Mouse (Mus musculus) intestine, embryonic 14.5 days (tissue): ENCODE data around the gene Fcgr4. TPM values are rescaled to one million over a fixed set of nuclear protein-coding genes. Genes with fewer than 3 reads are reported as not detected.
A peak's percentile ranks its signal among the peaks of the same experiment; 100 is the strongest.
"Not testable (repeated sequence)": the region's sequence is repeated elsewhere in the genome, so short reads cannot be mapped to it uniquely, and the experiment has no call there.

Experiments used
- ATAC-seq: fragments of 200-750 bp; cut with Nextera tagmentation; replicated peaks from 2 replicates; pipeline ENCODE4 v1.8.0; 2017; ENCODE audit warnings: low read depth, moderate number of reproducible peaks, moderate TSS enrichment, moderate library complexity; ENCODE audit not compliant: low FRiP score, low TSS enrichment
- DNase-seq: peaks from one replicate; pipeline ENCODE4 v3.0.0-alpha.2; 2018; ENCODE audit warnings: low spot score
- H3K27ac ChIP-seq: fragments of 300-500 bp; sonication (generic); 2 replicates; pipeline ENCODE4 v1.5.1; 2014; ENCODE audit warnings: low read depth, mild to moderate bottlenecking, control low read depth
- H3K27me3 ChIP-seq: fragments of 300-500 bp; sonication (generic); replicated peaks from 2 replicates; pipeline ENCODE4 v1.6.1; 2014; ENCODE audit warnings: low read length, control low read depth; ENCODE audit not compliant: control insufficient read depth, insufficient read depth
- H3K36me3 ChIP-seq: fragments of 300-500 bp; sonication (generic); 2 replicates; pipeline ENCODE4 v1.6.1; 2014; ENCODE audit warnings: low read length, control low read depth; ENCODE audit not compliant: control insufficient read depth, insufficient read depth
- H3K4me1 ChIP-seq: fragments of 300-500 bp; sonication (generic); replicated peaks from 2 replicates; pipeline ENCODE4 v1.6.1; 2014; ENCODE audit warnings: low read length, control low read depth, mixed read lengths; ENCODE audit not compliant: control insufficient read depth, insufficient read depth
- H3K4me2 ChIP-seq: fragments of 300-500 bp; sonication (generic); 2 replicates; pipeline ENCODE4 v1.6.1; 2014; ENCODE audit warnings: low read length
- H3K4me3 ChIP-seq: fragments of 300-500 bp; sonication (generic); 2 replicates; pipeline ENCODE4 v1.5.1; 2014; ENCODE audit warnings: low read depth, low read length, control low read depth, mixed read lengths
- H3K9ac ChIP-seq: fragments of 300-500 bp; sonication (generic); 2 replicates; pipeline ENCODE4 v1.6.1; 2014; ENCODE audit warnings: mild to moderate bottlenecking, low read length
- H3K9me3 ChIP-seq: fragments of 300-500 bp; sonication (generic); 2 replicates; pipeline ENCODE4 v1.6.1; 2016; ENCODE audit warnings: low read length, control low read depth; ENCODE audit not compliant: control insufficient read depth
- WGBS: fragments of 180-500 bp; shearing (Covaris S2); extraction: QIAGEN DNeasy Blood & Tissue Kit; methylation state at CpG from one replicate; pipeline ENCODE4 v1.1.7; 2014; 5-methylcytosine and 5-hydroxymethylcytosine counted together
- microRNA-seq: library from miRNA; unstranded; fragments of <30 nt; microRNA quantifications from one replicate; pipeline ENCODE4, GENCODE M21; 2016
- polyA plus RNA-seq: library from polyadenylated mRNA; unstranded; fragments of >200 nt; fragmentation: Nextera tagmentation; extraction: Ambion mirVana; gene quantifications from 2 replicates; pipeline ENCODE4 v1.2.1, GENCODE M21; 2014

Fcgr4 gene
- polyA plus RNA-seq, 1 experiment from 2014 or later = 1.1 TPM

DNA sequence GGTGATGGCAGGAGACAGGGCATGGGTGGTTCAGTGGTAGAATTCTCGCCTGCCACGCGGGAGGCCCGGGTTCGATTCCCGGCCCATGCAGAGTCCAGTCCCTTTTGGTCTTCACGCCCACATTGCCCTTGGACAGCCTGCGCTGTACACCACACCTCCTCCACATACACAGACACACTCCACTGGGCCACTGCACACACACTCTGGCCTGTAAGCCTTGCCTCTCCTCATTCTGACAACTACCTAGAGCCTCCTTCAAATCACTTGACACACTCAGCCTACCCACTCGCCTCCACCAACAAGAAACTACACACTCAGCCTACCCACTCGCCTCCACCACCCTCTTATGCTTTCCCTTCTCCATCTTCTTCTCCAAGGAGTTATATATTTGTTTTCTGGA is 55.6 kb downstream of the Fcgr4 start:
- H3K4me2 ChIP-seq, H3K4me3 ChIP-seq, H3K4me1 ChIP-seq, H3K9me3 ChIP-seq, H3K27ac ChIP-seq, H3K36me3 ChIP-seq, H3K9ac ChIP-seq: not testable (repeated sequence)
- DNase-seq (peak; percentile 76), ATAC-seq (peak; percentile 41)
- H3K27me3 ChIP-seq = peaks cover 34% of the 10 kb centered on the region
- WGBS = 21% methylated on average over 4 of the region's 10 CpGs

- not testable (repeated sequence) for H3K9me3 ChIP-seq, H3K27ac ChIP-seq, H3K36me3 ChIP-seq, ATAC-seq, H3K9ac ChIP-seq, H3K4me3 ChIP-seq, H3K4me1 ChIP-seq, DNase-seq, H3K4me2 ChIP-seq
- 53% methylated on average over 2 of the region's 5 CpGs for WGBS
- peaks cover 22% of the 10 kb centered on the region for H3K27me3 ChIP-seq
Observed at GRCm38 (mm10) chr1:171076176-171076575, 57.5 kb downstream of the Fcgr4 start.

GRCm38 (mm10) chr1:171077192-171077591 is 58.5 kb downstream of the Fcgr4 start:
- H3K27ac ChIP-seq, H3K36me3 ChIP-seq, ATAC-seq, H3K9ac ChIP-seq, H3K4me3 ChIP-seq, H3K9me3 ChIP-seq, DNase-seq, H3K4me1 ChIP-seq, H3K4me2 ChIP-seq: not testable (repeated sequence)
- WGBS = 47% methylated on average over 5 of the region's 5 CpGs
- H3K27me3 ChIP-seq = peaks cover 25% of the 10 kb centered on the region

- Histone ChIP-seq H3K27me3 (peaks cover 25% of the 10 kb centered on the region), H3K4me2 (peak overlapping the region; percentile 31)
- H3K4me3 ChIP-seq, H3K9ac ChIP-seq, H3K4me1 ChIP-seq, ATAC-seq, H3K9me3 ChIP-seq, DNase-seq, H3K27ac ChIP-seq, H3K36me3 ChIP-seq: not testable (repeated sequence)
- WGBS = 2% methylated on average over 17 of the region's 27 CpGs
Observed at GRCm38 (mm10) chr1:171077955-171078354, 59.2 kb downstream of the Fcgr4 start.

DNA sequence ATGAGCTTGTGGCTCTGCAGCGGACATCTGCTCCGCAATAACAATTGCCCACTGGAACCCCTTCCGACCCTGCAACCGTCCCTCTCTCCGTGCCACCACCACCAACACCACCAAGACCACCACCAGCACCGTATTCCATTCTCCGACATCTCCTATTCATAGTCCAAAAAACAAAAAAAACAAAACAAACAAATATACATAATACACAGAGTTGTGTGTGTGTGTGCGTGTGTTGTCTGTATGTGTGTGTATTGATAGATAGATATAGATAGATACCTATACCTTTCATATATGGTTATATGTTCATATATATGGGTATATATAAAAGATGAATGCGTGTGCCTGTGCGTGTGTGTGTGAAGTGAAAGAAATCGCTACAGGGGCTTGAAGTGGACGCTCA is 59.7 kb downstream of the Fcgr4 start:
- not testable (repeated sequence) for ATAC-seq, H3K9me3 ChIP-seq, H3K36me3 ChIP-seq, H3K4me1 ChIP-seq, H3K27ac ChIP-seq, H3K9ac ChIP-seq, DNase-seq
- WGBS = 22% methylated on average over 11 of the region's 12 CpGs
- Histone ChIP-seq H3K4me2 (peak overlapping the region; percentile 28), H3K4me3 (peak overlapping the region; percentile 11; the same call in 1 of the 2 replicates), H3K27me3 (peaks cover 25% of the 10 kb centered on the region)

DNA sequence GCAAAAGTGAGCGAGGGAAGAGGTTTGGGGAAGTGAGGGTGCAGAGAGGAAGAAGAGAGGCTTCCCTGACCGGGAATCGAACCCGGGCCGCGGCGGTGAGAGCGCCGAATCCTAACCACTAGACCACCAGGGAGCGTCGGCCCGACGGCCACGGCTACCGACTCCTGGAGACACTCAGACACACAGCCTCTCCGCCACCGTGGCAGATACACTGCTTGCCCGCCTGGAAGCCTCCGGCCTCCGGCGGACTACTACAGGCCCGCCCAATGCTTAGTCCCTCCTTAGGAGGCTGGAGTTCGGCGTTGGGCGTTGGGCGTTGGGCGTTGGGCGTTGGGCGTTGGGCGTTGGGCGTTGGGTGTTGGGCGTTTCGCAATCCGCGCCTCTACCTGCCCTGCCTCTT is 60.6 kb downstream of the Fcgr4 start:
- H3K9me3 ChIP-seq, H3K36me3 ChIP-seq, H3K4me1 ChIP-seq, H3K4me3 ChIP-seq, H3K27ac ChIP-seq, H3K4me2 ChIP-seq, H3K9ac ChIP-seq, DNase-seq: not testable (repeated sequence)
- ATAC-seq = peak; percentile 68
- peaks cover 17% of the 10 kb centered on the region for H3K27me3 ChIP-seq
- 0% methylated on average over 1 of the region's 35 CpGs for WGBS

Small RNA genes lying within 50 kb of the gene (microRNA-seq; reads per million reads assigned to microRNA genes)
- not detected for gene Gm27552
- 3.1 reads per million, percentile 28 among the genes with 10 or more reads in this experiment for gene Mir6546

Other genes starting within 250 kb of the Fcgr4 start
- 9.7 and 11.3 TPM in 2 replicates for gene Atf6, start 151.1 kb upstream of the Fcgr4 start, polyA plus RNA-seq
- 1.1 and 1.8 TPM in 2 replicates for gene Gm26620, start 133.9 kb upstream of the Fcgr4 start, polyA plus RNA-seq
- 52.7 and 53.5 TPM in 2 replicates for gene Dusp12, start 133.4 kb upstream of the Fcgr4 start, polyA plus RNA-seq
- gene Fcrlb, start 106.0 kb upstream of the Fcgr4 start, polyA plus RNA-seq = not detected in 2 replicates
- not detected in 2 replicates for gene Fcrla, start 91.3 kb upstream of the Fcgr4 start, polyA plus RNA-seq
- 1.1 and 1.2 TPM in 2 replicates for gene Fcgr2b, start 42.4 kb upstream of the Fcgr4 start, polyA plus RNA-seq
- gene Fcgr3, start 46.0 kb downstream of the Fcgr4 start, polyA plus RNA-seq = 10.7 and 12.7 TPM in 2 replicates
- gene Cfap126, start 95.0 kb downstream of the Fcgr4 start, polyA plus RNA-seq = 1.5 and 2.1 TPM in 2 replicates
- 341 and 347 TPM in 2 replicates for gene Sdhc, start 131.7 kb downstream of the Fcgr4 start, polyA plus RNA-seq
- 0.48 and 0.49 TPM in 2 replicates for gene Mpz, start 131.8 kb downstream of the Fcgr4 start, polyA plus RNA-seq
- 21.9 and 29.2 TPM in 2 replicates for gene Pcp4l1, start 177.3 kb downstream of the Fcgr4 start, polyA plus RNA-seq
- 0.55 and 1.7 TPM in 2 replicates for gene Nr1i3, start 195.1 kb downstream of the Fcgr4 start, polyA plus RNA-seq
- gene Tomm40l, start 203.6 kb downstream of the Fcgr4 start, polyA plus RNA-seq = 27.2 and 31.5 TPM in 2 replicates
- 2.5 and 5.2 TPM in 2 replicates for gene Apoa2, start 206.1 kb downstream of the Fcgr4 start, polyA plus RNA-seq
- gene Fcer1g, start 215.4 kb downstream of the Fcgr4 start, polyA plus RNA-seq = 47.0 and 55.3 TPM in 2 replicates
- 5.0 and 6.1 TPM in 2 replicates for gene Adamts4, start 231.5 kb downstream of the Fcgr4 start, polyA plus RNA-seq
- gene Ndufs2, start 232.5 kb downstream of the Fcgr4 start, polyA plus RNA-seq = 247 and 258 TPM in 2 replicates